Mouse (Mus musculus): ENCODE data around the gene Trim52.

DNA sequence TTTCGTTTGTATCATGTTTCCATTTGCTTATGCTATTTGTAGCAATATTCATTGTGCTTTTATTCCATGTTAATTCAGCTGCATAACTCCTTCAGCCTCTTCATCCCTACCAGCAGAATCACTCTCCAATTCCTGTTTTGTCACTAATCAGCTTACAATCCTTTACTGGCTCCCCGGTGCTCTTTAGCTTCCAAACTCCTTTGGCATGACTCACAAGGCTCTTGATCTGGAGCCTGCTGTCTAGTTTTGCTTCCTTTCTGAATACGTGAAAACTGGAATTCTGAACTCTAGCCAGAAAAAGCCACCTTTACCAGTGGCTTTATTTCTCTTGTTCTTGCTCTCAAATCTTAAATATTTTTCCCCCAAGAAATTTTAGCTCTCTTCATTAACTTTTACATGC lies 56.3 kb downstream of the Trim52 start:
- no peak for TF ChIP-seq POLR2A (IDR thresholded peaks at IDR 0.05; ENCODE audit: low read depth, low read length)
- TF ChIP-seq CTCF (IDR thresholded peaks at IDR 0.05; ENCODE audit: extremely low read depth, insufficient read depth, insufficient read length, insufficient replicate concordance) = no peak
